Mouse (Mus musculus): ENCODE data around the gene Samd4b. TPM values are rescaled to one million over a fixed set of nuclear protein-coding genes. Genes with fewer than 3 reads are reported as not detected.
A peak's percentile ranks its signal among the peaks of the same experiment; 100 is the strongest.
"Not testable (repeated sequence)": the region's sequence is repeated elsewhere in the genome, so short reads cannot be mapped to it uniquely, and the experiment has no call there.

Gene Samd4b
- polyA plus RNA-seq, 1 experiment from 2014 or later = 37.6 TPM

DNA sequence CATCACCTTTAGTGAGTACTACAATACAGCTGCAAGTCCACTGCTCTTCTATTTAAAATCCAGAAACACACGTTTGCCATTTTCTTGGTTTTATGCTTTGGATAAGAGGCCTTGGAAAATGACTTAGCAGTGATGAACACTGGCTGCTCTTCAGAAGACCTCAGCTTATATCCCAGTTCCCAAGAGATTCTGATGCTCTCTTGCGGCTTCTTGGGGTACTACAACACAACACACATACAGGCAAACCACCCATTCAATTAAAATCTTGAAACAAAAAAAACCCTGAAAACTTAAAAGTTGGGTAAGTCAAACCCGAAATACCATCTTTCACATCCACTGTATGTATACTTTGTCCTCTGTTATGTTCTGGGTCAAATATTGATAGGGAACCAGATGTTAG lies 199.9 kb downstream of the Samd4b start:
- Histone ChIP-seq H3K36me3 (ENCODE audit: control insufficient read depth, insufficient read depth, low read length) (peaks cover 18% of the 10 kb centered on the region), H3K4me1 (ENCODE audit: control insufficient read depth, insufficient read depth, low read length) (peaks cover 6% of the 10 kb centered on the region; the same call in 1 of the 2 replicates), H3K4me3 (ENCODE audit: low read depth, low read length) (no peak overlapping the region), H3K9ac (ENCODE audit: low read length) (no peak overlapping the region), H3K4me2 (ENCODE audit: low read depth, severe bottlenecking) (no peak overlapping the region), H3K9me3 (ENCODE audit: control insufficient read depth, low read length) (no peaks in the 10 kb centered on the region), H3K27me3 (ENCODE audit: control insufficient read depth, insufficient read depth, low read length) (no peaks in the 10 kb centered on the region), H3K27ac (replicated peaks; ENCODE audit: low read depth, low read length) (no peak overlapping the region)
- no peak for DNase-seq (ENCODE audit: low spot score)
- 66% methylated on average over 3 of the region's 3 CpGs for WGBS
- ATAC-seq (ENCODE audit: insufficient number of reproducible peaks, low FRiP score, low TSS enrichment, low read depth) = no peak

DNA sequence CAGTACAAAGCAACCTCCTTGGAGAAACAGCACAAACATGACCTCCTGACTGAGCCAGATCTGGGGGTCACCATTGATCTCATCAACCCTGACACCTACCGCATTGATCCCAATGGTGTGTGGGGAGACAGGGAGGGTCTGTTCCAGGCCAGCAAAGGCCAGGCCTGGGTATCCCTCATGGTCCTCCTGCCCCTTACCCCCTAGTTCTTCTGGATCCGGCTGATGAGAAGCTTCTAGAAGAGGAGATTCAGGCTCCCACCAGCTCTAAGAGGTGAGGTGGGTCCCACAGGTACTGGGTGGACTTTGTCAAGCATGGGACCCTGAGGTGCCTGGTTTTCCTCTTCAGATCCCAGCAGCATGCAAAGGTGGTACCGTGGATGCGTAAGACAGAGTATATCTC lies 202.5 kb downstream of the Samd4b start:
- 94% methylated on average over 4 of the region's 4 CpGs for WGBS

GRCm38 (mm10) chr7:28393272-28393951 lies 204.5 kb downstream of the Samd4b start:
- H3K36me3 ChIP-seq (ENCODE audit: control insufficient read depth, insufficient read depth, low read length) = peaks cover 15% of the 10 kb centered on the region
- no peak for DNase-seq (ENCODE audit: low spot score)

More for the DNA sequence above, 202.5 kb downstream of the Samd4b start:
- H3K9ac ChIP-seq (ENCODE audit: low read length) = no peak overlapping the region
- ATAC-seq (ENCODE audit: insufficient number of reproducible peaks, low FRiP score, low TSS enrichment, low read depth) (no peak), DNase-seq (ENCODE audit: low spot score) (no peak)
- H3K4me3 ChIP-seq (ENCODE audit: low read depth, low read length) = no peak overlapping the region
- no peak overlapping the region for H3K4me2 ChIP-seq (ENCODE audit: low read depth, severe bottlenecking)
- H3K4me1 ChIP-seq (ENCODE audit: control insufficient read depth, insufficient read depth, low read length) = peaks cover 6% of the 10 kb centered on the region; the same call in 1 of the 2 replicates
- H3K27me3 ChIP-seq (ENCODE audit: control insufficient read depth, insufficient read depth, low read length) = no peaks in the 10 kb centered on the region
- no peaks in the 10 kb centered on the region for H3K9me3 ChIP-seq (ENCODE audit: control insufficient read depth, low read length)
- H3K27ac ChIP-seq (replicated peaks; ENCODE audit: low read depth, low read length) = no peak overlapping the region
- H3K36me3 ChIP-seq (ENCODE audit: control insufficient read depth, insufficient read depth, low read length) = peaks cover 9% of the 10 kb centered on the region

GRCm38 (mm10) chr7:28392429-28393271 lies 205.3 kb downstream of the Samd4b start, which contains the start of the genes Med29 and Paf1:
Gene Med29, minus strand, starts transcription at chr7:28392708.
Gene Paf1, plus strand, starts transcription at chr7:28392951.
- peak within 1 kb of the TSS; percentile 39; the same call in 1 of the 2 replicates for H3K27ac ChIP-seq (replicated peaks; ENCODE audit: low read depth, low read length)
- ATAC-seq (ENCODE audit: insufficient number of reproducible peaks, low FRiP score, low TSS enrichment, low read depth) (peak; percentile 97), DNase-seq (ENCODE audit: low spot score) (peak; percentile 94)
- WGBS = under 1% methylated on average over 58 of the region's 58 CpGs
- H3K9ac ChIP-seq (ENCODE audit: low read length) = peak within 1 kb of the TSS; percentile 74
- H3K4me2 ChIP-seq (ENCODE audit: low read depth, severe bottlenecking) = peak within 1 kb of the TSS; percentile 88
- peak within 1 kb of the TSS; percentile 90 for H3K4me3 ChIP-seq (ENCODE audit: low read depth, low read length)
- H3K27me3 ChIP-seq (ENCODE audit: control insufficient read depth, insufficient read depth, low read length) = no peaks in the 10 kb centered on the region
- peaks cover 13% of the 10 kb centered on the region for H3K36me3 ChIP-seq (ENCODE audit: control insufficient read depth, insufficient read depth, low read length)
- peaks cover 6% of the 10 kb centered on the region; the same call in 1 of the 2 replicates for H3K4me1 ChIP-seq (ENCODE audit: control insufficient read depth, insufficient read depth, low read length)
- H3K9me3 ChIP-seq (ENCODE audit: control insufficient read depth, low read length) = no peaks in the 10 kb centered on the region

More at GRCm38 (mm10) chr7:28393272-28393951, 204.5 kb downstream of the Samd4b start:
- Histone ChIP-seq H3K9ac (ENCODE audit: low read length) (peak overlapping the region; percentile 74), H3K9me3 (ENCODE audit: control insufficient read depth, low read length) (no peaks in the 10 kb centered on the region), H3K27ac (replicated peaks; ENCODE audit: low read depth, low read length) (peak overlapping the region; percentile 39; the same call in 1 of the 2 replicates), H3K4me2 (ENCODE audit: low read depth, severe bottlenecking) (peak overlapping the region; percentile 88), H3K4me3 (ENCODE audit: low read depth, low read length) (peak overlapping the region; percentile 90), H3K4me1 (ENCODE audit: control insufficient read depth, insufficient read depth, low read length) (peaks cover 6% of the 10 kb centered on the region; the same call in 1 of the 2 replicates), H3K27me3 (ENCODE audit: control insufficient read depth, insufficient read depth, low read length) (no peaks in the 10 kb centered on the region)
- ATAC-seq (ENCODE audit: insufficient number of reproducible peaks, low FRiP score, low TSS enrichment, low read depth) = no peak; the same call in 1 of the 2 replicates
- 5% methylated on average over 22 of the region's 22 CpGs for WGBS

DNA sequence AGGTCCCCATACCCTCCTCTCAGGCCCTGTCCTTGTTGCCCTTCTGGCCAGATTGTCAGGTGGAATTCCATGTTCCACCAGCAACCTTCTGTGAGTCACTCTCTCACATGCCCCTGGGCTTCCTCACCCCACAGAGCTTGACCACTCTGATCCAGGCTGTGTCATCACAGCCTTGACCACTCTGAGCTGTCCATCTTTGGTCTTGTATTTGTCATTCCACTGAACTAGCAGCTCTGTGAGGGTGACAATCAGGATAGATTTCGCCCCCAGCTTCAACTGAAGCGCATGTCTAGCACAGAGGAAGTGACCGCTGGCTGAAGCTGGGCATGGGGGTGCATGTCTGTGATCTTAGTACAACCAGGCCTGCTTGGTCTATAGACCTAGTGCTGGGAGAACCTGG lies 207.6 kb downstream of the Samd4b start:
- Histone ChIP-seq H3K27ac (replicated peaks; ENCODE audit: low read depth, low read length) (no peak overlapping the region), H3K4me2 (ENCODE audit: low read depth, severe bottlenecking) (no peak overlapping the region), H3K4me1 (ENCODE audit: control insufficient read depth, insufficient read depth, low read length) (peaks cover 6% of the 10 kb centered on the region; the same call in 1 of the 2 replicates), H3K27me3 (ENCODE audit: control insufficient read depth, insufficient read depth, low read length) (no peaks in the 10 kb centered on the region), H3K9me3 (ENCODE audit: control insufficient read depth, low read length) (no peaks in the 10 kb centered on the region), H3K36me3 (ENCODE audit: control insufficient read depth, insufficient read depth, low read length) (peaks cover 13% of the 10 kb centered on the region), H3K9ac (ENCODE audit: low read length) (no peak overlapping the region), H3K4me3 (ENCODE audit: low read depth, low read length) (no peak overlapping the region)
- 96% methylated on average over 3 of the region's 3 CpGs for WGBS
- ATAC-seq (ENCODE audit: insufficient number of reproducible peaks, low FRiP score, low TSS enrichment, low read depth) (no peak), DNase-seq (ENCODE audit: low spot score) (no peak)

DNA sequence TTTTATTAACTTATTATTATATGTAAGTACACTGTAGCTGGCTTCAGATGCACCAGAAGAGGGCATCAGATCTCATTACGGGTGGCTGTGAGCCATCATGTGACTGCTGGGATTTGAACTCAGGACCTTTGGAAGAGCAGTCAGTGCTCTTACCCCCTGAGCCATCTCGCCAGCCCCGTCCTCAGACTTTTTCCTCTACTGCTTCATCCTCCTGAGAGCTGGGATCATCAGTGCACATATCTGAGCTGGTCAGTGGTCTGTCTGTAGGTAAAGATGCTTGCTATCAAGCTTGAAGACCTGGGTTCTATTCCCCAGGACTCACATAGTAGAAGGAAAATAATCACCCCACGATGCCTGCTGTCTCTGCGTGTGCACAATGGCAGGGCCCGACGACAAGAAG lies 210.6 kb downstream of the Samd4b start:
- not testable (repeated sequence) for ATAC-seq (ENCODE audit: insufficient number of reproducible peaks, low FRiP score, low TSS enrichment, low read depth); H3K9ac ChIP-seq (ENCODE audit: low read length); H3K4me1 ChIP-seq (ENCODE audit: control insufficient read depth, insufficient read depth, low read length); H3K4me2 ChIP-seq (ENCODE audit: low read depth, severe bottlenecking); H3K9me3 ChIP-seq (ENCODE audit: control insufficient read depth, low read length); H3K4me3 ChIP-seq (ENCODE audit: low read depth, low read length); H3K27me3 ChIP-seq (ENCODE audit: control insufficient read depth, insufficient read depth, low read length); H3K27ac ChIP-seq (replicated peaks; ENCODE audit: low read depth, low read length); DNase-seq (ENCODE audit: low spot score)
- H3K36me3 ChIP-seq (ENCODE audit: control insufficient read depth, insufficient read depth, low read length) = peaks cover 11% of the 10 kb centered on the region
- 89% methylated on average over 7 of the region's 7 CpGs for WGBS

- H3K4me2 ChIP-seq (ENCODE audit: low read depth, severe bottlenecking); H3K9ac ChIP-seq (ENCODE audit: low read length); H3K9me3 ChIP-seq (ENCODE audit: control insufficient read depth, low read length); H3K27me3 ChIP-seq (ENCODE audit: control insufficient read depth, insufficient read depth, low read length); H3K27ac ChIP-seq (replicated peaks; ENCODE audit: low read depth, low read length); H3K4me3 ChIP-seq (ENCODE audit: low read depth, low read length); DNase-seq (ENCODE audit: low spot score): not testable (repeated sequence)
- ATAC-seq (ENCODE audit: insufficient number of reproducible peaks, low FRiP score, low TSS enrichment, low read depth) = peak; percentile 23; the same call in 1 of the 2 replicates
- Histone ChIP-seq H3K36me3 (ENCODE audit: control insufficient read depth, insufficient read depth, low read length) (peaks cover 11% of the 10 kb centered on the region), H3K4me1 (ENCODE audit: control insufficient read depth, insufficient read depth, low read length) (peaks cover 11% of the 10 kb centered on the region)
- 84% methylated on average over 6 of the region's 6 CpGs for WGBS
Observed at GRCm38 (mm10) chr7:28386877-28387276, 211.1 kb downstream of the Samd4b start.

DNA sequence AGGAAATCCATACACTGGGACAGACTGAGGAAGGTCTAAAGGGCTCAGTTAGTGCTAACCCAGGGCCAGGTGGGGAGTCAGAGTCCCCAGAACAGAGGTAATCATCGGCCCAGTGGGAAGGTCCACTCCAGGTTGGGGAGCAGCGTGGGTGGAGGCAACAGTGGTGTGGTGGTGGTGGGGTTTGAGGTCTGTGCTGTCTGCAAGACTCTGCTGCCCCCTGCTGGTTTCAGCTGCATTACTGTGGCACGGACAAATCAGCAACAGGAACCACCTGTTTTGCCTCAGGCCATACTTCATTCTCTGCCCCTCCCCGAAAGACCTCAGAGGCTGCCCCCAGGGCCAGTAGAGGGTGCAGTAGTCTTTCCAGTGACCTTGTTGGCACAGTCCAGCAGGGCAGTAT lies 211.5 kb downstream of the Samd4b start:
- peak; percentile 95 for DNase-seq (ENCODE audit: low spot score)
- peaks cover 16% of the 10 kb centered on the region for H3K4me1 ChIP-seq (ENCODE audit: control insufficient read depth, insufficient read depth, low read length)
- H3K36me3 ChIP-seq (ENCODE audit: control insufficient read depth, insufficient read depth, low read length) = peaks cover 11% of the 10 kb centered on the region
- H3K27ac ChIP-seq (replicated peaks; ENCODE audit: low read depth, low read length) = no peak overlapping the region
- no peak overlapping the region for H3K4me2 ChIP-seq (ENCODE audit: low read depth, severe bottlenecking)
- no peak overlapping the region for H3K9ac ChIP-seq (ENCODE audit: low read length)
- H3K27me3 ChIP-seq (ENCODE audit: control insufficient read depth, insufficient read depth, low read length) = no peaks in the 10 kb centered on the region
- no peak overlapping the region for H3K4me3 ChIP-seq (ENCODE audit: low read depth, low read length)
- no peaks in the 10 kb centered on the region for H3K9me3 ChIP-seq (ENCODE audit: control insufficient read depth, low read length)
- 13% methylated on average over 4 of the region's 4 CpGs for WGBS
- ATAC-seq (ENCODE audit: insufficient number of reproducible peaks, low FRiP score, low TSS enrichment, low read depth) = peak; percentile 66

Data from limb, embryonic 11.5 days (tissue).